Mouse (Mus musculus): Measurements from ENCODE around the gene Farsb. TPM values are rescaled to one million over a fixed set of nuclear protein-coding genes. Genes with fewer than 3 reads are reported as not detected.

The Farsb gene
- total and polyA plus RNA-seq, 3 experiments = 119 to 154 (median 122) TPM

DNA sequence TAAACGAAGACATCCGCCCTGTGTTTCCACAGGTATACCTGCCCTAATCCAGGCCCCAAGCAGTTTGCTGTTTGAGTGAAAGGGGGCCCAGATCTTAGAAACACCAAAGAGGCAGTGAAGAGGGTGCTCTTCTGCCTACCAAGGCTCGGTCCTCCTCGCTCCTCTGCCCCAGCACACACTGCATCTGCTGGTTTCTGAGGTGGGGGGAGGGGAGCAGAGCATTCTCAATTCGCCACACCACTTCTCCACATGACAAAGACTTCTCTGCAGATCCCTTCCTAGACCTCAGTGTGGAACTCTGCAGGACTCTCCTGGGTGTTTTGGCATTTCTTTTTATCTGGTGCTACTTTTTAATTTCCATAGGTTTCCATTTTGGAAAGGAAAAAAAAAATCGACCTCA is 93.0 kb downstream of the Farsb start:
- TF ChIP-seq MAFK (IDR thresholded peaks at IDR 0.05; ENCODE audit: borderline replicate concordance, low read depth, low read length) (no peak), TAL1 (IDR thresholded peaks at IDR 0.05; ENCODE audit: low read length) (no peak), GATA1 (IDR thresholded peaks at IDR 0.05; ENCODE audit: low read depth, low read length) (no peak), TCF12 (IDR thresholded peaks at IDR 0.05; ENCODE audit: low read depth, low read length) (no peak), CTCF (IDR thresholded peaks at IDR 0.05 in 2 of 3, conservative IDR thresholded peaks at IDR 0.05 in 1 of 3; ENCODE audit: control insufficient read depth in 1 of 3, insufficient read depth in 1 of 3, low read depth in 2 of 3, low read length in 3 of 3, poor library complexity in 1 of 3, severe bottlenecking in 1 of 3) (no peak), ELF1 (IDR thresholded peaks at IDR 0.05; ENCODE audit: low read depth, low read length) (no peak), ZC3H11A (IDR thresholded peaks at IDR 0.05; ENCODE audit: low read depth, low read length) (no peak), CHD2 (IDR thresholded peaks at IDR 0.05; ENCODE audit: low read length) (no peak), UBTF (IDR thresholded peaks at IDR 0.05; ENCODE audit: borderline replicate concordance, insufficient read depth, low read depth, low read length) (no peak), ZMIZ1 (IDR thresholded peaks at IDR 0.05; ENCODE audit: low read depth, low read length) (no peak), CHD1 (IDR thresholded peaks at IDR 0.05; ENCODE audit: low read depth, low read length) (no peak), RAD21 (IDR thresholded peaks at IDR 0.05; ENCODE audit: low read depth, low read length) (no peak), EP300 (IDR thresholded peaks at IDR 0.05; ENCODE audit: low read depth in 1 of 2, low read length in 2 of 2) (no peak), MXI1 (IDR thresholded peaks at IDR 0.05; ENCODE audit: low read depth, low read length) (no peak), POLR2AphosphoS5 (IDR thresholded peaks at IDR 0.05; ENCODE audit: borderline replicate concordance, low read depth, low read length) (no peak), ZKSCAN1 (IDR thresholded peaks at IDR 0.05; ENCODE audit: low read depth, low read length) (no peak), USF2 (IDR thresholded peaks at IDR 0.05; ENCODE audit: borderline replicate concordance in 1 of 2, insufficient read depth in 1 of 2, low read depth in 1 of 2, low read length in 2 of 2) (no peak), USF1 (IDR thresholded peaks at IDR 0.05; ENCODE audit: low read depth, low read length) (no peak)
- Histone ChIP-seq H3K9ac (ENCODE audit: control insufficient read depth, low read depth, low read length, poor library complexity, severe bottlenecking) (no peak overlapping the region), H3K79me2 (ENCODE audit: control insufficient read depth, insufficient read depth, low read length, poor library complexity) (no peaks in the 10 kb centered on the region), H3K36me3 (ENCODE audit: control insufficient read depth in 1 of 2, insufficient read depth in 2 of 2, low read length in 2 of 2) (peaks cover 0 to 9% of the 10 kb centered on the region in 2 experiments; a peak in 2 of 4 replicates), H3K4me1 (ENCODE audit: control insufficient read depth in 1 of 2, insufficient read depth in 2 of 2, low read length in 2 of 2) (peaks cover 0 to 12% of the 10 kb centered on the region in 2 experiments; a peak in 2 of 4 replicates), H3K4me3 (ENCODE audit: control insufficient read depth in 1 of 2, insufficient read depth in 1 of 2, low read depth in 2 of 2, low read length in 2 of 2) (no peak overlapping the region), H3K27ac (ENCODE audit: control insufficient read depth, low read depth, low read length) (no peak overlapping the region), H3K27me3 (ENCODE audit: control insufficient read depth in 1 of 2, insufficient read depth in 2 of 2, low read length in 2 of 2) (no peaks in the 10 kb centered on the region), H3K9me3 (replicated peaks; ENCODE audit: insufficient read depth, low read length) (no peaks in the 10 kb centered on the region)
- no peak for DNase-seq (ENCODE audit: low read depth, low spot score)

DNA sequence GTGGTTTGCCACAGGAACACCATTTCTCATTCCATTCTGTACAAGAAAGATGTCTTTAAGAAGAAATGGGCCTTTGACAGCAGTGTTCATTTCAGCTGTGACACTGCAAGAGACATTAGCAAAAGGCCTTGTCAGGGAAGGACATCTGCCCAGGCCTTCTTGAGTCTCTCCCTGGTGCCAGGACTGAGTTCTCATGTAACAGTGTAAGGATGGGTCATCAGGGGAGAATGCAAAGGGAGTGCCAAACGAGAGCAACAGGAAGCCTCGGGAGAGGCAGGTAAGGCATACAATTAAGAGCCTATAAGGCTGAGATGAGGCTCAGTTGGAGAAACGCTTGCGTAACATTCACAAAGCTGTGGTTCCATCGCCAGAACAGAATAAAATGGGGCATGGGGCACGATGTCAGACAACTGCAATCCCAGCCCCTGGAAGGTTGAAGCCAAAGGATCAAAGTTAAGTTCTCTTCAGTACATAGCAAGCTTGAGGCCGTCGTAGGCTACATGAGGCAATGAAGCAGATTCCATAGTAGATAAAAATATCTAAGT is 93.4 kb downstream of the Farsb start:
- TF ChIP-seq NELFE (IDR thresholded peaks at IDR 0.05; ENCODE audit: low read depth, low read length) = no peak
- TF ChIP-seq ETS1 (IDR thresholded peaks at IDR 0.05; ENCODE audit: low read depth, low read length) = no peak
- TF ChIP-seq ZNF384 (IDR thresholded peaks at IDR 0.05; ENCODE audit: low read depth, low read length) = no peak
- no peak for TF ChIP-seq USF2 (IDR thresholded peaks at IDR 0.05; ENCODE audit: borderline replicate concordance in 1 of 2, insufficient read depth in 1 of 2, low read depth in 1 of 2, low read length in 2 of 2)
- Histone ChIP-seq H3K4me3 (ENCODE audit: control insufficient read depth in 1 of 2, insufficient read depth in 1 of 2, low read depth in 2 of 2, low read length in 2 of 2) (no peak overlapping the region), H3K27me3 (ENCODE audit: control insufficient read depth in 1 of 2, insufficient read depth in 2 of 2, low read length in 2 of 2) (no peaks in the 10 kb centered on the region), H3K9me3 (replicated peaks; ENCODE audit: insufficient read depth, low read length) (no peaks in the 10 kb centered on the region), H3K4me1 (ENCODE audit: control insufficient read depth in 1 of 2, insufficient read depth in 2 of 2, low read length in 2 of 2) (peaks cover 0 to 12% of the 10 kb centered on the region in 2 experiments; a peak in 2 of 4 replicates), H3K79me2 (ENCODE audit: control insufficient read depth, insufficient read depth, low read length, poor library complexity) (no peaks in the 10 kb centered on the region), H3K36me3 (ENCODE audit: control insufficient read depth in 1 of 2, insufficient read depth in 2 of 2, low read length in 2 of 2) (peaks cover 0 to 9% of the 10 kb centered on the region in 2 experiments; a peak in 2 of 4 replicates), H3K9ac (ENCODE audit: control insufficient read depth, low read depth, low read length, poor library complexity, severe bottlenecking) (no peak overlapping the region), H3K27ac (ENCODE audit: control insufficient read depth, low read depth, low read length) (no peak overlapping the region)
- DNase-seq (ENCODE audit: low read depth, low spot score) = no peak
